Mouse (Mus musculus): ENCODE measurements at regions not wholly inside any gene's neighbourhood (a gene's known extent, or its start where the extent isn't known, plus 50 kb on each side); places are given as distances from the start of the nearest gene placed in this dataset.

DNA sequence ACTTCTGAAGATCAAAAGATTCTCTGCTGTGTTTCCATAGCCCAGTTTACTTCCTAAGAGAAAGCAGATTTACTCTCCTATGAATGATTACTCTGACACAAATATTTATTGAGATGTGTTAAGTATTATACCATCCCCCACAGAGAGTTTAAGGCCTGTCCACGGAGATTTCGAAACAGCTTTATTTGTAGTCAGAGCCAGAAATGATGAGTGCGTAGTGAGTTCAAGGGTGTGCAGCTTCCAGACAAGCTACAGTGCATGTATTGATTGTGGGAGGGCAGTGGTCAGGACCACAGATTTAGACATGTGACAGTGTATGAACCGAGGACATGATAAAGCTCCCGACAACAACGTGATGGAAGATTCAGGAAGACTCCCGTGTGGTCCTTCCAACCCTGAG, 126.8 kb downstream of the Hlx start:
- ATAC-seq (ENCODE audit: insufficient read depth) = no peak
- no peak overlapping the region for H3K27ac ChIP-seq (replicated peaks)
- 0 out of 2 replicates have a peak, but pooled peaks cover 4% of the 10 kb centered on the region for H3K27me3 ChIP-seq
- 50% methylated on average over 7 of the region's 7 CpGs for WGBS (ENCODE audit: insufficient replicate concordance)
- H3K4me1 ChIP-seq (replicated peaks) = no peaks in the 10 kb centered on the region
- H3K4me2 ChIP-seq = no peak overlapping the region
- H3K4me3 ChIP-seq (replicated peaks) = no peak overlapping the region
- H3K36me3 ChIP-seq (replicated peaks) = no peaks in the 10 kb centered on the region
- H3K9me3 ChIP-seq (replicated peaks) = no peaks in the 10 kb centered on the region
- no peak overlapping the region for H3K9ac ChIP-seq

DNA sequence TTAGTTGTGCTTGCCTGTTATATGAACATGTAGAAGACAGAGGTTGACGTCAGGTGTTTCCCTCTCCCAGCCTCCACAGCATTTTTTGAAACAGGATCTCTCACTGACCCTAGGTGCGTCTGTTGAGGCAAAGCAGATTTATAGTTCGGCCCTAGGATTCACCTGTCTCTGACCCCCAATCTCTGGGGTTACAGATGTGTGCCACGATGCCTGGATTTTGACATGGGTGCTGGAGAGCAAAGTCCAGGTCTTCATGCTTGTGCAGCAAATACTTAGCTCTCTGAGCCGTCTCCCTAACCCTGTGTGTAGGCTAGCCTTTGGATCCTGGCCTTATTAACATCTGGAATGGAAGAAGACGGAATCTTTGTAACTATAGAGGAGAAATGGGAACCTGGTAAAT, 129.3 kb downstream of the Hlx start:
- Histone ChIP-seq H3K9ac (no peak overlapping the region), H3K4me3 (replicated peaks) (no peak overlapping the region), H3K4me1 (replicated peaks) (no peaks in the 10 kb centered on the region), H3K27me3 (0 out of 2 replicates have a peak, but pooled peaks cover 4% of the 10 kb centered on the region), H3K4me2 (no peak overlapping the region), H3K36me3 (replicated peaks) (no peaks in the 10 kb centered on the region), H3K9me3 (replicated peaks) (no peaks in the 10 kb centered on the region), H3K27ac (replicated peaks) (no peak overlapping the region)
- no peak for ATAC-seq (ENCODE audit: insufficient read depth)
- WGBS (ENCODE audit: insufficient replicate concordance) = 59% methylated on average over 6 of the region's 6 CpGs

DNA sequence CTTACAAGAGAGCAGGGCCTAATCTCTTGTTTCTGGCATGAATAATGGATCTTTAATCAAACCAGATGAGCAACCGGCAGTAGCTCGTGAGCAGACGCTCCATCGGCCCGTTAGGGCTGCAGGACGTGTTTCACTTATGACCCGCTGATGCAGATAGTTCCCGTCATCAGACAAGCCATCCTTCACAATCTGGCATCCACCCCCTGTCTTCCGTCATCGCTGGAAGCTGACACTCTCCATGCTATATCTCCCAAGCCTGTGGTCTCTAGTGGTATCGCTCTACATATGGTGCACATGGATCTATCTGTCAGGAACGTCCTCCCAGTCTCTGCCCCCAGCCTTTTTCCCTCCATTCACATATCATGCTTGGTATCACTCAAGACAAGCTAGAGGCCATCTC, 137.0 kb downstream of the Hlx start:
- 0 out of 2 replicates have a peak, but pooled peaks cover 3% of the 10 kb centered on the region for H3K27me3 ChIP-seq
- ATAC-seq (ENCODE audit: insufficient read depth) = no peak
- H3K4me1 ChIP-seq (replicated peaks) = no peaks in the 10 kb centered on the region
- no peaks in the 10 kb centered on the region for H3K9me3 ChIP-seq (replicated peaks)
- no peak overlapping the region for H3K9ac ChIP-seq
- H3K27ac ChIP-seq (replicated peaks) = no peak overlapping the region
- no peak overlapping the region for H3K4me2 ChIP-seq
- 78% methylated on average over 12 of the region's 12 CpGs for WGBS (ENCODE audit: insufficient replicate concordance)
- H3K4me3 ChIP-seq (replicated peaks) = no peak overlapping the region
- H3K36me3 ChIP-seq (replicated peaks) = no peaks in the 10 kb centered on the region

DNA sequence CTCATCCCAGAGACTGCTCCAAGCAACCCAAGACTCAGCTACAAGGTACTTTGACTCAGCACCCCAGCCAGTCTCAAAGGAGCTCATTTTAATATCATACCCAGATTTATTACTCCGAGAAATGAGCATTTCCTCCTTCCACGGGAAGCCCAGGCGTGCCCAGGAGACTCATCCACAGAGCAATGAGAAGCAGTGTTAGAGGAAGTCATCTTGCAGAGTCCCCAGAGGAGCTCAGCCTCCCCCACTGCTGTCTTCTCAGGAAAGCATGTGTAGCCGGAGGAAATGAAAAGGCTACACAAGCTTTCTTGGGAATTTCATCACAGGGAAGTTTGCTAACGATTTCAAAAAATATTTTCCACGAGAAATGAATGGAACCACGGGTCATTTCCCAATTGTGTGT, 141.8 kb downstream of the Hlx start:
- no peaks in the 10 kb centered on the region for H3K9me3 ChIP-seq (replicated peaks)
- no peak overlapping the region for H3K4me3 ChIP-seq (replicated peaks)
- no peak overlapping the region for H3K4me2 ChIP-seq
- 0 out of 2 replicates have a peak, but pooled peaks cover 3% of the 10 kb centered on the region for H3K27me3 ChIP-seq
- no peak overlapping the region for H3K9ac ChIP-seq
- H3K36me3 ChIP-seq (replicated peaks) = no peaks in the 10 kb centered on the region
- WGBS (ENCODE audit: insufficient replicate concordance) = 19% methylated on average over 7 of the region's 7 CpGs
- H3K4me1 ChIP-seq (replicated peaks) = no peaks in the 10 kb centered on the region
- H3K27ac ChIP-seq (replicated peaks) = no peak overlapping the region
- ATAC-seq (ENCODE audit: insufficient read depth) = no peak

DNA sequence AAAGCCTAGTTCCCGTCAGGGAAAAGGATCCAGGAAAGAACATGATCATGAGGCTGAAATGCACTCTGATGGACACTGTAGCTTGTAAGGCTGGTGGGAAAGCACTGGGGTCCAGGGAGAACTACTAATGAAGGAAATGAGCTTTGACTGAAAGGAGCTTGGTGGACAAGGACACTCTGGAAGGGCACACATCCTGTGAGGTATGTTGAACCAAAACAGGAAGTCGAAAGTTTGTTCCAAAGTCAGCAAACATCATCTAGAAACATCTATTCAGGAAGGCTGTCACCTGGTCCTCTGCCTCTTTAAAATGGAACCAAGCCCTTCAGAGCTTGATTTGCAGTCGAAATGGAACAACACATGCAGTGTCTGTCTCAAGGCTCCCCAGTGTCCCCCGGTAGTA, 143.1 kb downstream of the Hlx start:
- Histone ChIP-seq H3K4me1 (replicated peaks) (no peaks in the 10 kb centered on the region), H3K36me3 (replicated peaks) (no peaks in the 10 kb centered on the region), H3K9me3 (replicated peaks) (no peaks in the 10 kb centered on the region), H3K27ac (replicated peaks) (no peak overlapping the region), H3K4me3 (replicated peaks) (no peak overlapping the region), H3K27me3 (0 out of 2 replicates have a peak, but pooled peaks cover 3% of the 10 kb centered on the region), H3K9ac (no peak overlapping the region), H3K4me2 (no peak overlapping the region)
- 41% methylated on average over 4 of the region's 4 CpGs for WGBS (ENCODE audit: insufficient replicate concordance)
- ATAC-seq (ENCODE audit: insufficient read depth) = no peak

DNA sequence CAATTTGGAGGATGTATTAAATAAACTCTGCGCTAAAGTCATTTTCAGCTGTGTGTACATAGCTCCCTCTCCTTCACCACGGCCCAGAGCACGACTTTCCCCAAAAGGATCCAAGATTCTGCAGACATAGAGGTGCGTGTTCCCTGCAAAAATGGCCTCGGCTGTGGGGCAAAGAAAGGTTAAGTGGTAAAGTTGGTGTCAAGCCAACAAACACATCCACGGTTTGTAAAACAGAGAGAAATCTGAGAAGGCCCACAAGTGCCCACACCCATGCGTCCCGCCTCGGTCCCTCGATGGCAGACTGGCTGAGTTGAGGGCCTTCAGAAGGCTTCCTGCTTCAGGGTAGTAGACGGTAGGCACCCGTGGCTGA, 147.9 kb downstream of the Hlx start:
- H3K27ac ChIP-seq (replicated peaks) = no peak overlapping the region
- no peak for ATAC-seq (ENCODE audit: insufficient read depth)

DNA sequence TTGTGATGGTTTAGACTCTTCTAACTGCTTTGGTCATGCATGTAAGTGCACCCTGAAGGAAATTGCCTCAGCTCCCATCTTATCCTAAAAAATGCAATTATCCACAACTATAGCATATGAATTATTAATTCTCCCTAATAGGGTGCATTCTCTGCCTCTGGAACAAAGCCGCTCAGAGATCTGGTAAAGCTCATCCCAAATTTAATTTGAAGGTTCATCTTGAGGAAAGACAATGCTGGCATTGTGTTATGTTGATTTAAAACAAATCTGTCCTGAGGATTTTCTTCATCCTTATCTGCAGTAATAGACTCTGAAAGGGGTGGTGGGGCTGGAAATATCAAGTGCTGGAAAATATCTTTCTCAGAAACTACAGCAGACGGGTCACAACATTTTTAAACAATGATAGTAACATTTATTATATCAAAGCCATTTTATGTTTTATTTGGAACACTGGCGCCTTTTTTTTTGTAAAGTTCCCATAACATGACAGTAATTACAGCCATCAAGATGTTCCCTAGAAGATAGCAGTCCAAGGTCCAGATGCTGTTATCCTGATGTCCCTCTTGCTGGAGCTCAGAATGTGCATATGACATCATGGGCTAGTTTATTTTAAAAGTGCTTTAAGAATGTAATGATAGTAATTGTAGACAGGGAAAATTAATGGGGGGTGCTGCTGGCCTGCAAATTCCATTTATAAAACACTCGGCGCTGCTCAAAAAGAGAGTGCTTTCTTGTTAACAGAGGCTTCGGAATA, 148.5 kb downstream of the Hlx start:
- Histone ChIP-seq H3K9ac (no peak overlapping the region), H3K36me3 (replicated peaks) (no peaks in the 10 kb centered on the region), H3K4me3 (replicated peaks) (no peak overlapping the region), H3K9me3 (replicated peaks) (no peaks in the 10 kb centered on the region), H3K27ac (replicated peaks) (no peak overlapping the region), H3K4me2 (no peak overlapping the region), H3K27me3 (no peaks in the 10 kb centered on the region), H3K4me1 (replicated peaks) (no peaks in the 10 kb centered on the region)
- 66% methylated on average over 6 of the region's 6 CpGs for WGBS (ENCODE audit: insufficient replicate concordance)
- no peak for ATAC-seq (ENCODE audit: insufficient read depth)

More for the DNA sequence above, 147.9 kb downstream of the Hlx start:
- Histone ChIP-seq H3K4me3 (replicated peaks) (no peak overlapping the region), H3K4me1 (replicated peaks) (no peaks in the 10 kb centered on the region), H3K4me2 (no peak overlapping the region), H3K36me3 (replicated peaks) (no peaks in the 10 kb centered on the region), H3K27me3 (no peaks in the 10 kb centered on the region), H3K9ac (no peak overlapping the region), H3K9me3 (replicated peaks) (no peaks in the 10 kb centered on the region)
- 74% methylated on average over 12 of the region's 12 CpGs for WGBS (ENCODE audit: insufficient replicate concordance)

- Histone ChIP-seq H3K9ac (no peak overlapping the region), H3K27ac (replicated peaks) (no peak overlapping the region), H3K9me3 (replicated peaks) (no peaks in the 10 kb centered on the region), H3K4me1 (replicated peaks) (no peaks in the 10 kb centered on the region), H3K4me3 (replicated peaks) (no peak overlapping the region), H3K27me3 (no peaks in the 10 kb centered on the region; the same call in 1 of the 2 replicates), H3K36me3 (replicated peaks) (no peaks in the 10 kb centered on the region), H3K4me2 (no peak overlapping the region)
- WGBS (ENCODE audit: insufficient replicate concordance) = 62% methylated on average over 3 of the region's 3 CpGs
- no peak for ATAC-seq (ENCODE audit: insufficient read depth)
Observed at GRCm38 (mm10) chr1:184579475-184579874, 152.9 kb downstream of the Hlx start.

DNA sequence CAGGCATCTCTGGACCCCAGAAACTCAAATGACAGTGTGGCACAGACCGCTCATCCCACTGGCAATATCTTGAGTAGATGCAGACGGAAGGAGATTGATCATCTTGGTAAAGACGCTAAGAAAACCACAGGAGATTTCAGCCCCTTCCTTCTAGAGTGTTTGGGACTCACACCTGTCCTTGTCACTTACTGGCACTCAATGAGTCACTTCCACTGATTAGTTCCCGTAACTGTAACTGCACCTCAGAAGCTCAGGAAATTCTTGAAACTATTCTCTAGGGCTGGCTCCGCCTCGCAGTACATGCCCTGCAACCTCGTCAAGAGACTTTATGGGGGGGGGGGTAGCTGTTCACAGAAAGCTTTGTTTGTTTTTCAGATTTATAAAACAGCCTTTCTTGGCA, 155.9 kb downstream of the Hlx start:
- Histone ChIP-seq H3K4me2 (no peak overlapping the region), H3K27me3 (no peaks in the 10 kb centered on the region; the same call in 1 of the 2 replicates), H3K27ac (replicated peaks) (no peak overlapping the region), H3K4me1 (replicated peaks) (no peaks in the 10 kb centered on the region), H3K4me3 (replicated peaks) (no peak overlapping the region), H3K9me3 (replicated peaks) (no peaks in the 10 kb centered on the region), H3K36me3 (replicated peaks) (no peaks in the 10 kb centered on the region), H3K9ac (no peak overlapping the region)
- WGBS (ENCODE audit: insufficient replicate concordance) = 36% methylated on average over 7 of the region's 7 CpGs
- no peak for ATAC-seq (ENCODE audit: insufficient read depth)

GRCm38 (mm10) chr1:184573325-184573724, 159.1 kb downstream of the Hlx start:
- no peaks in the 10 kb centered on the region for H3K9me3 ChIP-seq (replicated peaks)
- H3K4me3 ChIP-seq (replicated peaks) = no peak overlapping the region
- no peaks in the 10 kb centered on the region for H3K36me3 ChIP-seq (replicated peaks)
- no peak for ATAC-seq (ENCODE audit: insufficient read depth)
- H3K4me1 ChIP-seq (replicated peaks) = no peaks in the 10 kb centered on the region
- no peak overlapping the region for H3K4me2 ChIP-seq
- H3K27me3 ChIP-seq = no peaks in the 10 kb centered on the region; the same call in 1 of the 2 replicates
- no peak overlapping the region for H3K9ac ChIP-seq
- H3K27ac ChIP-seq (replicated peaks) = no peak overlapping the region
- 33% methylated on average over 7 of the region's 7 CpGs for WGBS (ENCODE audit: insufficient replicate concordance)

DNA sequence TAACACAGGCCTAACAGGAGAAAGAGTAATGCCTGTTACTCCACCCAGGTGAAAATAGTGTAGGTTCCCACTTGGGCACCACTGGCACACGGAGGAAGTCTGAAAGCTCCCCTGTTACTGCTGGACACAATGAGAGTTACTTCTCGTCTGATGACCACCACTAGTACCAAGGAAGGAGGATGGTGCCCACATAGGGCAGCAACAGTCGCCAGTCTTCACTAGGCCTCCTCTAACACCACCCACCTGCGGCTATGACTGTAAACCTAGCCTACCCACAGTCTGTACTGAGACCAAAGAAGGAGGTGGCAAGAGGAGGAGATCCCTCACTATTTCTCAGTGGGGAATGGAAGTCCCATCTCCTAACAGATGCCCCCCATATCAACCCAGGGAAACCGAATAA, 161.7 kb downstream of the Hlx start:
- WGBS (ENCODE audit: insufficient replicate concordance) = 57% methylated on average over 5 of the region's 5 CpGs
- no peaks in the 10 kb centered on the region for H3K4me1 ChIP-seq (replicated peaks)
- no peaks in the 10 kb centered on the region for H3K9me3 ChIP-seq (replicated peaks)
- no peak overlapping the region for H3K27ac ChIP-seq (replicated peaks)
- ATAC-seq (ENCODE audit: insufficient read depth) = no peak
- H3K9ac ChIP-seq = no peak overlapping the region
- H3K4me2 ChIP-seq = no peak overlapping the region
- H3K36me3 ChIP-seq (replicated peaks) = no peaks in the 10 kb centered on the region
- H3K4me3 ChIP-seq (replicated peaks) = no peak overlapping the region
- no peaks in the 10 kb centered on the region for H3K27me3 ChIP-seq

DNA sequence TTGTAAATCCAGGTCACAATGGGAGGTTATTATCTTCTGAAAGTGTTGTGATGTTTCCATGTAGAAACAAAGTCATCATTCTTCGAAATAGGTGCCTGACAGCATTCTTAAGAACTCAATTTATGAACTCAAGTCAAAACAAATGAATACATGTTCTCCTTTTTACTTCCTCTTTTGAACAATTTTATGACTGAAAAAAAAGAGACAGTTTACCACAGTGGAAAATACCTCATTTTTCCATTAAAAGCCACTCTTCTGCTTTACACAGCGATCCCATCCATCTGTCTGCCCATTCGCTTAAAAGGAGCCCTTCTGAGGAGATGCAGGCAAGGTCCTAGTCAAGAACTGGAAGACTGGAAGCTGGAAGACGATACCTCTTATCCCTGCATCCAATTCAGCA, 169.5 kb downstream of the Hlx start:
- no peaks in the 10 kb centered on the region for H3K27me3 ChIP-seq
- H3K36me3 ChIP-seq (replicated peaks) = no peaks in the 10 kb centered on the region
- H3K9me3 ChIP-seq (replicated peaks) = no peaks in the 10 kb centered on the region
- no peak for ATAC-seq (ENCODE audit: insufficient read depth)
- no peak overlapping the region for H3K9ac ChIP-seq
- no peaks in the 10 kb centered on the region for H3K4me1 ChIP-seq (replicated peaks)
- H3K4me3 ChIP-seq (replicated peaks) = no peak overlapping the region
- H3K4me2 ChIP-seq = no peak overlapping the region
- no peak overlapping the region for H3K27ac ChIP-seq (replicated peaks)
- WGBS (ENCODE audit: insufficient replicate concordance) = 40% methylated on average over 4 of the region's 4 CpGs
